Mouse (Mus musculus): ENCODE data around the gene Grik1. TPM values are rescaled to one million over a fixed set of nuclear protein-coding genes. Genes with fewer than 3 reads are reported as not detected.

Gene Grik1
- polyA plus RNA-seq, 1 experiment, result 0.02 TPM

DNA sequence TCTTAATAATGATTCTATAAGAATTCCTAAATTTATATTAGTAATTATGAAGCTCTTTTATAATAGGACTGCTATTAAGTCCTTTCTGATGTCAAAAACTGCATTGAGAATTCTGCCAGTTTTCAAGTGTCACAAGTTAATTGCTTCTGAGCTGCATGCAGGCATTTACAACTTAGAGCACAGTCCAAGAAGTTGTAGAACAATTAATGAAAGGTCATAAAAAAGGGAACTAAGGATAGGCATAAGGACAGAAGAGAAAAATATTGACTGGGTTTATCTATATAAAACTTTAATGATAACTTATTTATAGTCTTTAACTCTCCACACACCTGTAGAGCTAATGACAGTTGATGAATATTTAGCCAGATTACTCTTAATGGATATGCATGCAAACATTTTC lies 123.5 kb downstream of the Grik1 start:
- TF ChIP-seq CTCF (IDR thresholded peaks at IDR 0.05; ENCODE audit: extremely low read depth, insufficient read depth, insufficient read length, insufficient replicate concordance) (no peak), POLR2A (IDR thresholded peaks at IDR 0.05; ENCODE audit: low read depth, low read length) (no peak)
- no peak overlapping the region for H3K4me3 ChIP-seq (ENCODE audit: extremely low read depth, insufficient read depth, insufficient read length)
- no peaks in the 10 kb centered on the region for H3K27me3 ChIP-seq (ENCODE audit: control insufficient read depth, insufficient read depth, low read length)
- no peak for DNase-seq (ENCODE audit: low read depth in 1 of 2, low spot score in 2 of 2)
- H3K36me3 ChIP-seq (ENCODE audit: control insufficient read depth, insufficient read depth, low read length), result no peaks in the 10 kb centered on the region
- no peaks in the 10 kb centered on the region for H3K4me1 ChIP-seq (ENCODE audit: control insufficient read depth, insufficient read depth, insufficient read length)
- no peak overlapping the region for H3K27ac ChIP-seq (ENCODE audit: insufficient read depth, low read length)

DNA sequence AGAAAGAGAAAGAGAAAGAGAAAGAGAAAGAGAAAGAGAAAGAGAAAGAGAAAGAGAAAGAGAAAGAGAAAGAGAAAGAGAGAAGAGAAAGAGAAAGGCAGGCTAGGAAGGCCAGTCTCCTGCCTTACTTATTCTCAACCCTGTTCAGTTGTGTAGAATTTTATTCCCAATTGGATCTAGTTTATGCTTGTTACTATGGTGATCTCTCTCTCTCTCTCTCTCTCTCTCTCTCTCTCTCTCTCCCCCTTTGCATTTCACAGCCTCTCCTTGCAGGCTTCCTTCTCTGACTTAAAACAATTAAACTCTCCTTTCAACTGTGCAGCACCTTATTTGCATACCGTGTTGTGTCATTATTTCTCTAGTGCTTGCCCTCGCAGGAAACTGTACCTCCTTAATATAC lies 147.5 kb downstream of the Grik1 start:
- TF ChIP-seq CTCF (IDR thresholded peaks at IDR 0.05; ENCODE audit: extremely low read depth, insufficient read depth, insufficient read length, insufficient replicate concordance) (no peak), POLR2A (IDR thresholded peaks at IDR 0.05; ENCODE audit: low read depth, low read length) (no peak)
- H3K4me3 ChIP-seq (ENCODE audit: extremely low read depth, insufficient read depth, insufficient read length), result no peak overlapping the region
- H3K4me1 ChIP-seq (ENCODE audit: control insufficient read depth, insufficient read depth, insufficient read length), result no peaks in the 10 kb centered on the region
- 73% methylated on average over 2 of the region's 2 CpGs for WGBS
- H3K36me3 ChIP-seq (ENCODE audit: control insufficient read depth, insufficient read depth, low read length), result no peaks in the 10 kb centered on the region
- no peaks in the 10 kb centered on the region for H3K27me3 ChIP-seq (ENCODE audit: control insufficient read depth, insufficient read depth, low read length)
- DNase-seq (ENCODE audit: low read depth in 1 of 2, low spot score in 2 of 2), result no peak
- no peak overlapping the region for H3K27ac ChIP-seq (ENCODE audit: insufficient read depth, low read length)

DNA sequence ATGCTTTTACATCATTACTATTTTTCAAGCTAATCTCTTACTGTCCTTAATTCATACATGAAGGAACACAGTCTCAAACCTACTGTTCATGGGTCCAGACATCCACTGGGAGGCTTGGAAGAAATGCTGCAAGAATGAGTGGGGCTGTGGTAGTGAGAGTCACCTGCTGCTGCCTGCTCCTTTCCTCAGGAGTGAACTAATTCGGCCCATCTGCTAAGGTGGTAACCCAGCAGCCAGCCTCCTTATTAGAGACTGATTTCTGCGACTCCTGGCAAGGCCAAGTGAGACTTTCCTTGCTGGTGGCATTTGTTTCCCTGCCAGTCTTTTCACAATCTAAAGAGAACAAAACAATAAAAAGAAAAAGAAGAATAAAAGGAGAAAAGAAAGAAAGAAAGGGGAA lies 147.9 kb downstream of the Grik1 start:
- no peaks in the 10 kb centered on the region for H3K4me1 ChIP-seq (ENCODE audit: control insufficient read depth, insufficient read depth, insufficient read length)
- H3K27ac ChIP-seq (ENCODE audit: insufficient read depth, low read length), result no peak overlapping the region
- TF ChIP-seq POLR2A (IDR thresholded peaks at IDR 0.05; ENCODE audit: low read depth, low read length) (no peak), CTCF (IDR thresholded peaks at IDR 0.05; ENCODE audit: extremely low read depth, insufficient read depth, insufficient read length, insufficient replicate concordance) (no peak)
- no peaks in the 10 kb centered on the region for H3K27me3 ChIP-seq (ENCODE audit: control insufficient read depth, insufficient read depth, low read length)
- DNase-seq (ENCODE audit: low read depth in 1 of 2, low spot score in 2 of 2), result no peak
- no peak overlapping the region for H3K4me3 ChIP-seq (ENCODE audit: extremely low read depth, insufficient read depth, insufficient read length)
- no peaks in the 10 kb centered on the region for H3K36me3 ChIP-seq (ENCODE audit: control insufficient read depth, insufficient read depth, low read length)
- 56% methylated on average over 2 of the region's 2 CpGs for WGBS

DNA sequence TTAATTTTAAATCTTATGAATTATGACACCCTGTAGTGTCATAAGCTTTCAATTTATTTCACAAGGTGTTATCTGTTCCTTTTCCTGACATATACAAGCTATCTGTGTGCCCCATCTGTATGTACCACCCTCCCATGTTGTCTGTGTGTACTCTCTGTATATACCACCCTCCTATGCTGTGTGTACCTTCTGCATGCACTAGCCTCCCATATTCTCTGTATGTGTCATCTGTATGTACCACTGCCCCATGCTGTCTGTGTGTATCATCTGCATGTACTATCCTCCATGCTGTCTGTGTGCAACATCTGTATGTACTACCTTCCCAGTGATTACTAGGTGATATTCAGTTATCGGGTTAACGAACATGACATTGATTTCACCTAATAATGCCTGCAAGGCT lies 148.5 kb downstream of the Grik1 start:
- no peaks in the 10 kb centered on the region for H3K27me3 ChIP-seq (ENCODE audit: control insufficient read depth, insufficient read depth, low read length)
- WGBS, result 91% methylated on average over 2 of the region's 2 CpGs
- TF ChIP-seq CTCF (IDR thresholded peaks at IDR 0.05; ENCODE audit: extremely low read depth, insufficient read depth, insufficient read length, insufficient replicate concordance), result no peak
- no peak for TF ChIP-seq POLR2A (IDR thresholded peaks at IDR 0.05; ENCODE audit: low read depth, low read length)
- no peak overlapping the region for H3K27ac ChIP-seq (ENCODE audit: insufficient read depth, low read length)
- no peaks in the 10 kb centered on the region for H3K36me3 ChIP-seq (ENCODE audit: control insufficient read depth, insufficient read depth, low read length)
- no peaks in the 10 kb centered on the region for H3K4me1 ChIP-seq (ENCODE audit: control insufficient read depth, insufficient read depth, insufficient read length)
- H3K4me3 ChIP-seq (ENCODE audit: extremely low read depth, insufficient read depth, insufficient read length), result no peak overlapping the region
- no peak for DNase-seq (ENCODE audit: low read depth in 1 of 2, low spot score in 2 of 2)

DNA sequence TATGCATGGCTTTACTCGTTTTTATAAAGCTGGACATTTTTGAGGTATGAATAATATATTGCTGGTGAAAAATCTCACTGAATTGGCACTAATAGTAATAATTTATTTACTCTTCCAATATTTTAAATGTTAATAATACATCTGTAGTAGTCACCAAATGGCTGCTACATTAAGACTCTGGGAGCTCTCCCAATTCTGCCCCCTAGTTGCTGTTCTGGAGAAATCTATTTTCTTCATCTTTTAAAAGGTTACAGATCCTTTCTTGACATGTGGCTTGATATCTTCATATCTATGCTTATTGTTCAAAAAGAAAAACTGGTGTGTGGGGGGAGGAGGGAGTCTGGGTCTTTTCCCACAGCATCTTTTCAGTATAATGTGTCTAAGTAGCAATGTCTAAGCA lies 151.2 kb downstream of the Grik1 start:
- no peak overlapping the region for H3K27ac ChIP-seq (ENCODE audit: insufficient read depth, low read length)
- H3K4me3 ChIP-seq (ENCODE audit: extremely low read depth, insufficient read depth, insufficient read length), result no peak overlapping the region
- no peaks in the 10 kb centered on the region for H3K4me1 ChIP-seq (ENCODE audit: control insufficient read depth, insufficient read depth, insufficient read length)
- TF ChIP-seq CTCF (IDR thresholded peaks at IDR 0.05; ENCODE audit: extremely low read depth, insufficient read depth, insufficient read length, insufficient replicate concordance) (no peak), POLR2A (IDR thresholded peaks at IDR 0.05; ENCODE audit: low read depth, low read length) (no peak)
- H3K27me3 ChIP-seq (ENCODE audit: control insufficient read depth, insufficient read depth, low read length), result no peaks in the 10 kb centered on the region
- H3K36me3 ChIP-seq (ENCODE audit: control insufficient read depth, insufficient read depth, low read length), result no peaks in the 10 kb centered on the region
- 40% methylated on average over 1 of the region's 1 CpGs for WGBS
- no peak for DNase-seq (ENCODE audit: low read depth in 1 of 2, low spot score in 2 of 2)

DNA sequence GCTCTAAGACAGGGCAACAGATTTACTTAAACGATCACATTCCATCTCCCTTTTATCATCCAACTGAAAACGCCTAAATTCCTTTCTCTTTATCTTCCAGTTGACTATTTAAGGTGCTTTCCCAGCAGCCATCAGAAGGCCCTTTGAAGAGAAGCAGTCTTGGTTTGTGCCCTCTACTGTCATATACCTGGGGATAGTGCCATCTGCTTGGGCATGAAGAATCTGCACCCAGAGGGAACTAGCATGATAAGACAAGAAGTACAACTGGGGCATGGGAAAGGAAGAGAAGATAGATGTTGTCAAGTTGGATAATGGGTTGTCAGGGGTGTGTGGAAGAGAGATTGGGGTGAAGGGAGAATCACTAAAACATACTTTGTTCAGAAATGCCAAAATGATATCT lies 157.1 kb downstream of the Grik1 start:
- H3K27me3 ChIP-seq (ENCODE audit: control insufficient read depth, insufficient read depth, low read length), result no peaks in the 10 kb centered on the region
- H3K36me3 ChIP-seq (ENCODE audit: control insufficient read depth, insufficient read depth, low read length), result no peaks in the 10 kb centered on the region
- no peaks in the 10 kb centered on the region for H3K4me1 ChIP-seq (ENCODE audit: control insufficient read depth, insufficient read depth, insufficient read length)
- H3K27ac ChIP-seq (ENCODE audit: insufficient read depth, low read length), result no peak overlapping the region
- WGBS, result 83% methylated on average over 2 of the region's 2 CpGs
- no peak overlapping the region for H3K4me3 ChIP-seq (ENCODE audit: extremely low read depth, insufficient read depth, insufficient read length)
- no peak for DNase-seq (ENCODE audit: low read depth in 1 of 2, low spot score in 2 of 2)
- TF ChIP-seq CTCF (IDR thresholded peaks at IDR 0.05; ENCODE audit: extremely low read depth, insufficient read depth, insufficient read length, insufficient replicate concordance), result no peak
- no peak for TF ChIP-seq POLR2A (IDR thresholded peaks at IDR 0.05; ENCODE audit: low read depth, low read length)

DNA sequence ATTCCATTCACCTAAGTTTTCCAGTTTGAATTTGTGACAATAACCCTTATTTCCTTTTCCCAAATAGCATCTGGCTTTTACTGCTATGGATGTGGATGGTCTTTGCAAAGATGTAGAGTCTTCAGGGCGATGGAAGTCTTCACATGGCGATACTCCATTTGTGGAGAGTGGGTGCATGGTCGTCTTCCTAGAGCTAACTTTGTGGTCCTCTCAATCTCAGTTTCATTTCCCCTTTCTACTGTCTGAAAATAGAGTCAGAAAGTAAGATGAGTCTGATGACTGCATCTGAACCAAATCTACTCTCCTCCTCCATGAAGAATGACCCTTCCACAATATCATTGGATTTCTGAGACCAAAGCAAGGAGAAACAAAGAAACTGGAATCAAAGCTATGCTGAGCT lies 159.0 kb downstream of the Grik1 start:
- no peak for DNase-seq (ENCODE audit: low read depth in 1 of 2, low spot score in 2 of 2)
- Histone ChIP-seq H3K4me3 (ENCODE audit: extremely low read depth, insufficient read depth, insufficient read length) (no peak overlapping the region), H3K27me3 (ENCODE audit: control insufficient read depth, insufficient read depth, low read length) (no peaks in the 10 kb centered on the region), H3K4me1 (ENCODE audit: control insufficient read depth, insufficient read depth, insufficient read length) (no peaks in the 10 kb centered on the region), H3K27ac (ENCODE audit: insufficient read depth, low read length) (no peak overlapping the region), H3K36me3 (ENCODE audit: control insufficient read depth, insufficient read depth, low read length) (no peaks in the 10 kb centered on the region)
- TF ChIP-seq CTCF (IDR thresholded peaks at IDR 0.05; ENCODE audit: extremely low read depth, insufficient read depth, insufficient read length, insufficient replicate concordance), result no peak
- TF ChIP-seq POLR2A (IDR thresholded peaks at IDR 0.05; ENCODE audit: low read depth, low read length), result no peak
- 56% methylated on average over 3 of the region's 3 CpGs for WGBS
